Mouse (Mus musculus): ENCODE results near the gene Akna. TPM values are rescaled to one million over a fixed set of nuclear protein-coding genes. Genes with fewer than 3 reads are reported as not detected.

The Akna gene
- polyA plus RNA-seq, 1 experiment = 22.7 TPM

DNA sequence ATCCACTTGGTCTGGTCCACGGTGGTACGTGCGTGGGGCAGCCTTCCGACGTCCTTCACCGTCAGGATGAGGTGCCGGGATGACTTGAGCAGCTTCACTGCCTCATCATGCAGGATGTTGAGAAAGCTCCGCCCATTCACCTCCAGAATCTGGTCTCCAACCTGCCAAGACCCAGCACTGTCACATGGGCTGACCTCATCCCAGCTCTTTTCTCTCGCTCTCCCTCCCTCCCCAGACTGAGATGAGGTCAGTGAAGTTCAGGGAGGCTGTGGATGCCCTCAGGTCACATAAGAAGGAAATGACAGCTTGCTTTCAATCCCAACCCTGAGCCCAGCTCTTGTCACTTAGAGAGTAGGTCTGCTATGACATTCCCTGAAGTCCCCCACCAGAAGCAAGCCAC, 32.2 kb upstream of the Akna start:
- no peak for DNase-seq
- no peak for TF ChIP-seq CTCF (IDR thresholded peaks at IDR 0.05; ENCODE audit: insufficient read depth, low read length)
- TF ChIP-seq POLR2A (IDR thresholded peaks at IDR 0.05; ENCODE audit: borderline replicate concordance, extremely low read depth, low read depth, low read length) = no peak
- no peaks in the 10 kb centered on the region for H3K4me1 ChIP-seq (ENCODE audit: control insufficient read depth, insufficient read depth, low read length)
- 75% methylated on average over 9 of the region's 9 CpGs for WGBS
- no peak overlapping the region for H3K4me3 ChIP-seq (replicated peaks; ENCODE audit: extremely low read depth, low read depth, low read length)

DNA sequence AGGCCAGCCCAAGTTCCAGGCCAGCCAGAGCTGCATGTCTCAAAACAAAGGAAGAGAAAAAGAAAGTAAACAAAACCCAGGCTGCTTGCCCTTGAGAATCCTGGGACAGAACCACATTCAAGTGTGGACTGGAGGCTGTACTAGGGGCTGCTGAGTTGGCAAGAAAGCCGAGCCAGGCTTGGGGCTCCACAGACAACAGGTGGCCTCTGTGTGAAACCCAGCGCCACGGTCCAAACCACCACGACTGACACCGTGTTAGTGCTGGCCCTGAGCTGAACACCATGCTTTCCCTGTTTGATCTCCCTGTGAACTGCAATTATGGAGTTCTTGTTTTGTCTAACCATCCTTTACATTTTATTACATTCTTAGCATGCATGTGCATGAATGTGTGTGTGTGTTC, 27.9 kb upstream of the Akna start:
- H3K4me3 ChIP-seq (replicated peaks; ENCODE audit: extremely low read depth, low read depth, low read length) = no peak overlapping the region
- no peak for DNase-seq
- 62% methylated on average over 5 of the region's 5 CpGs for WGBS
- no peak for TF ChIP-seq CTCF (IDR thresholded peaks at IDR 0.05; ENCODE audit: insufficient read depth, low read length)
- no peak for TF ChIP-seq POLR2A (IDR thresholded peaks at IDR 0.05; ENCODE audit: borderline replicate concordance, extremely low read depth, low read depth, low read length)
- no peaks in the 10 kb centered on the region for H3K4me1 ChIP-seq (ENCODE audit: control insufficient read depth, insufficient read depth, low read length)

DNA sequence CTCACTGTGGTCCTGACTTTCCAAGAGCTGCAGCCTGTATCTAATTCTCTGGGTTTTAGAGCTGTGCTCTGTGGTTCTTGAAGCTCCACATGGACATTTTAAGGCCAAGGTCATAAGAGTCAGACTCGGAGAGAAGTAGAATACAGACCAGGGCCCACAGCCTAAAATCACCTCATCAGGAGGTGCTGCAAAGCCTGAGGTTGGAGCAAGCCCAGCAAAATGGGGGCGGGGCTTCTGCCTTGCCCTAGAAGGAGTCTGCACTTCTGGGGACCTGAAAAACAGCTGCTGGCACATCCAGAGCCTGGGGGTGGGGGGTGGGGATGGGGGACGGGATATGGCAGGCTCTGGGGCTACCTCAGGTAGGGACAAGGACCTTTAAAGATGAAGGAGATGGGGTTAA, 27.2 kb upstream of the Akna start:
- no peak for DNase-seq
- no peak for TF ChIP-seq CTCF (IDR thresholded peaks at IDR 0.05; ENCODE audit: insufficient read depth, low read length)
- TF ChIP-seq POLR2A (IDR thresholded peaks at IDR 0.05; ENCODE audit: borderline replicate concordance, extremely low read depth, low read depth, low read length) = no peak
- Histone ChIP-seq H3K4me3 (replicated peaks; ENCODE audit: extremely low read depth, low read depth, low read length) (no peak overlapping the region), H3K4me1 (ENCODE audit: control insufficient read depth, insufficient read depth, low read length) (no peaks in the 10 kb centered on the region)
- 51% methylated on average over 3 of the region's 3 CpGs for WGBS

- TF ChIP-seq POLR2A (IDR thresholded peaks at IDR 0.05; ENCODE audit: borderline replicate concordance, extremely low read depth, low read depth, low read length) (no peak), CTCF (IDR thresholded peaks at IDR 0.05; ENCODE audit: insufficient read depth, low read length) (no peak)
- Histone ChIP-seq H3K4me1 (ENCODE audit: control insufficient read depth, insufficient read depth, low read length) (no peaks in the 10 kb centered on the region), H3K4me3 (replicated peaks; ENCODE audit: extremely low read depth, low read depth, low read length) (no peak overlapping the region)
- 73% methylated on average over 8 of the region's 8 CpGs for WGBS
- DNase-seq = no peak
Observed at GRCm38 (mm10) chr4:63426308-63426707, 23.2 kb upstream of the Akna start.

DNA sequence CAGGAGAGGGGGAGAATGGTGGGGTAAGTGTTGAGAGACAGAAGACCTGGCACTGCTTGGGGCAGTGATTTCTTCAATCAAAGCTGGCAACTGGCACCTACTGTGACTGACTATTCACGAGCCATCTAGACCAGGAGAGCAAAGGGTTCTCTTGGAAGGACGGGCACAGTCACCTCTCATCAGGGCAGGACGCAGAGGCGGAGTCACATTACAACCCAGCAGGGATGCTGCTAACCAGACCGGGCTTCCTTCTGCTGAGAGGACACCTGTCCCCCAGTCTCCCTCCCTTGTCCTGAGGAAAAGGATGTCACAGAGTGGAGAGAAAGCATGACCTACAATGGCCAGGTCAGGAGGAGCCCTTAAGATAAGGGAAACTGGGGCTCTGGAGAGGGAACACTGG, 20.7 kb upstream of the Akna start:
- Histone ChIP-seq H3K4me1 (ENCODE audit: control insufficient read depth, insufficient read depth, low read length) (no peaks in the 10 kb centered on the region), H3K4me3 (replicated peaks; ENCODE audit: extremely low read depth, low read depth, low read length) (no peak overlapping the region)
- TF ChIP-seq CTCF (IDR thresholded peaks at IDR 0.05; ENCODE audit: insufficient read depth, low read length) (no peak), POLR2A (IDR thresholded peaks at IDR 0.05; ENCODE audit: borderline replicate concordance, extremely low read depth, low read depth, low read length) (no peak)
- no peak for DNase-seq
- WGBS = 55% methylated on average over 5 of the region's 5 CpGs

- TF ChIP-seq POLR2A (IDR thresholded peaks at IDR 0.05; ENCODE audit: borderline replicate concordance, extremely low read depth, low read depth, low read length) = no peak
- TF ChIP-seq CTCF (IDR thresholded peaks at IDR 0.05; ENCODE audit: insufficient read depth, low read length) = no peak
- no peak overlapping the region for H3K4me3 ChIP-seq (replicated peaks; ENCODE audit: extremely low read depth, low read depth, low read length)
- WGBS = 65% methylated on average over 1 of the region's 1 CpGs
- no peak for DNase-seq
- H3K4me1 ChIP-seq (ENCODE audit: control insufficient read depth, insufficient read depth, low read length) = no peaks in the 10 kb centered on the region
Observed at GRCm38 (mm10) chr4:63423231-63423630, 20.1 kb upstream of the Akna start.

GRCm38 (mm10) chr4:63420143-63420920, 17.2 kb upstream of the Akna start:
- no peak for TF ChIP-seq POLR2A (IDR thresholded peaks at IDR 0.05; ENCODE audit: borderline replicate concordance, extremely low read depth, low read depth, low read length)
- TF ChIP-seq CTCF (IDR thresholded peaks at IDR 0.05; ENCODE audit: insufficient read depth, low read length) = no peak
- no peak for DNase-seq
- 66% methylated on average over 14 of the region's 14 CpGs for WGBS
- Histone ChIP-seq H3K4me1 (ENCODE audit: control insufficient read depth, insufficient read depth, low read length) (no peaks in the 10 kb centered on the region), H3K4me3 (replicated peaks; ENCODE audit: extremely low read depth, low read depth, low read length) (no peak overlapping the region)

- WGBS = 76% methylated on average over 11 of the region's 11 CpGs
- H3K4me3 ChIP-seq (replicated peaks; ENCODE audit: extremely low read depth, low read depth, low read length) = no peak overlapping the region
- DNase-seq = no peak
- no peak for TF ChIP-seq CTCF (IDR thresholded peaks at IDR 0.05; ENCODE audit: insufficient read depth, low read length)
- TF ChIP-seq POLR2A (IDR thresholded peaks at IDR 0.05; ENCODE audit: borderline replicate concordance, extremely low read depth, low read depth, low read length) = no peak
- no peaks in the 10 kb centered on the region for H3K4me1 ChIP-seq (ENCODE audit: control insufficient read depth, insufficient read depth, low read length)
Observed at GRCm38 (mm10) chr4:63418270-63418669, 15.1 kb upstream of the Akna start.

DNA sequence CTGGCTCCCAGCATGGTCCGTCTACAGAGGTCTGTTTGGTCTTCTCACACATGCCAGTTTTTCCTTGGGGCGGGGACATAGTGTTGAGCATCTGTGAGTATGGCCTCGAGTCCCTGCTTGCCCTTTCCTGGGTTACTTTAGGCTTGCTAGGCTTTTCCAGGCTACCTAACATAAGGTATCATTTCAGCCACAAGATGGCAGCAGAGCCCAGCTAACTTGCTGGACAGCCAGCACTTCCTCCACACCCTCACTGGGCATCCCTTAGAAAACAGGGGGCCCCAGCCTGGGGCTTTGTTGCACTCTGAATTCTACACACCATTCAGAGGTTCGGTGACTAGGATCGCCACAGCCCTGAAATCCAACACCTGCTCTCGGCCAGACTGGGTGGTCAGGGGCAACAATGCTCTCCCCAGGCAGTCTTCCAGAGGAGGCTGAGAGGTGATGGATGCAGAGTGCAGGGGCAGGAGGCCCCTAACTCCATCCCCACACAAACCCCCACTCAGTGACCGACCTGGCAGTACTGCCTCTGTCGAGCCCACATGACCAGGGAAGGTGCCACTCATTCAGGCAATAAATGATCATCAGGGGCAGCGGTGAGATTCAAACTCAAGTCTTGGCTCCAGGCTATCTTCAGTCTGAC, 14.3 kb upstream of the Akna start:
- TF ChIP-seq CTCF (IDR thresholded peaks at IDR 0.05; ENCODE audit: insufficient read depth, low read length) = peak; percentile 69
- TF ChIP-seq POLR2A (IDR thresholded peaks at IDR 0.05; ENCODE audit: borderline replicate concordance, extremely low read depth, low read depth, low read length) = no peak
- 23% methylated on average over 9 of the region's 9 CpGs for WGBS
- H3K4me3 ChIP-seq (replicated peaks; ENCODE audit: extremely low read depth, low read depth, low read length) = no peak overlapping the region
- no peaks in the 10 kb centered on the region for H3K4me1 ChIP-seq (ENCODE audit: control insufficient read depth, insufficient read depth, low read length)
- DNase-seq = peak; percentile 69

DNA sequence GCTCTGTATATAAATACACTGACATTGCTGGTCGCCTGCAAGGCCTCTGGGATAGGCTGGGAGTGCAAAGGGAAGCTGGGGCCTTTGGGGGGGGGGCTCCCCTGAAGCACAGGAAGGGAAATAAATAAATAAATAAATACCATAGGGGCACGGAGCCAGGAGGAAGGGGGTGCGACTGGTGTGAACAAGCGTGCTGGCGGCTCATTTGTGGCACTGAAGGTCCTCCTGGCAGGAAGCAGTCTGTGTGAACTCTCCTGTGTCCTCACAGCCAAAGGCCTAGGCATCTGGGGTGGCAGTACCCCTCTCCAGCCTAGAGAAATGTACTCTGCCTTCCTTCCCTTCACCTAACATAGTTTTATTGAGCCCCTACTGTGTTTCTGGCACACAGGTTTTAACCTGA, 11.8 kb upstream of the Akna start:
- whole genome bisulfite sequencing = 49% methylated on average over 5 of the region's 5 CpGs

More for the DNA sequence above, 11.8 kb upstream of the Akna start:
- Histone ChIP-seq H3K4me3 (replicated peaks; ENCODE audit: extremely low read depth, low read depth, low read length) (no peak overlapping the region), H3K4me1 (ENCODE audit: control insufficient read depth, insufficient read depth, low read length) (no peaks in the 10 kb centered on the region)
- no peak for DNase-seq
- TF ChIP-seq POLR2A (IDR thresholded peaks at IDR 0.05; ENCODE audit: borderline replicate concordance, extremely low read depth, low read depth, low read length) = no peak
